Mouse (Mus musculus): ENCODE data around the gene Plcb4.
"Not testable (repeated sequence)": the region's sequence is repeated elsewhere in the genome, so short reads cannot be mapped to it uniquely, and the experiment has no call there.

The Plcb4 gene

DNA sequence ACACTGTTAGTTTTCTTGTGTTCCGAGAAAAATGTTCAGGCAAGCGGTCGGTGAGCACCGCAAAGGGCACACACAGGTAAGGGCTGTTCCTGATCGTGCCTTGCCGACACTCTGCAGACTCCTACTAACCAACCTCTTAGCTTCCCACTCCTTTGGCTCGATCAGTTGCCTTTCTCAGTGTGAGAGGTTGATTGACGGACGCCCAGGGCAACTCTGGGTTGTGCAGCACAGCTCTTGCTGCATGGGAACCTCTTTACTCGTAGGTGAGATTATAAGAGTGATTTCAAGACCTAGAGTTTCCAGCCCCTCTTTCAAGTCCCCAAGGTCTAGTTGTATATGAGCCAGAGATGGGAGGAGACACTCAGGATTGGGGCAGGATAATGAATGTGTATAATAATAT lies 230.0 kb downstream of the Plcb4 start:
- DNase-seq (ENCODE audit: low read depth, low spot score): no peak

DNA sequence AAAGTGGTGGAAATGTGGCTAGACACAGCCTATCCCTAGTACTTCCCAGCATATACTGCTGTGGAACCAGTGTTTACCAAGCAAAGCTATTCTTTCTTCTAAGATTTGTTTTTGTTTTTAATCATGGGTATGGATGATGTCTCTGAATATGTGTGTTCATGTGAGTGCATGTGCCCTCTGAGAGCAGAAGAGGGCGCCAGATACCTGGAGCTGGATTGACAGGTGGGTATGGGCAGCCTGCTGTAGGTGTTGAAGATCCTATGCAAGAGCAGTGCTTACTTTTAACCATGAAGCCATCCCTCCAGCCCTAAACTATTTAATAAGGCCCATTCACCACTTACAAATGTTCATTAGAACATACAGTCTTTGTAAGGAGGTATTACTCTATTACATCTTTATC lies 231.3 kb downstream of the Plcb4 start:
- no peak for DNase-seq (ENCODE audit: low read depth, low spot score)

DNA sequence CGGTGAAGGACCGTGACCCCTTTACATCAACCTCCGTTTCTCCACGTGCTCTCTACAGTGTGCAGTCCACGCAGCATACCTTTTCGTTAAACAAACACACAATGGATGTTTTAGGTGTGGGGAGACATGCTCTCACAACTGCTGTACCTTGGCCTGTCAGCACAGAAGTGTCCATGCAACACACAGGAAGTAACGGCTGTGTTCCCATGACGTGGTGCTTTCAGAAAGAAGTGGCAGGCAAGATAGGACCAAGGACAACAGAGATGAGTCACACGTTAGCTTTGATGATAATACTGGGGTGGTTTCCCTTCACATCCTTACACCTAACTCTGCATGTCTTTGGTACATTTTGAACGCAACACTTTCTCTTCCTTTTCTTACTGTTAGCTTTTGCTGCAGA lies 232.3 kb downstream of the Plcb4 start:
- DNase-seq (ENCODE audit: low read depth, low spot score): no peak

- no peak for DNase-seq (ENCODE audit: low read depth, low spot score)
These were observed 232.9 kb downstream of the Plcb4 start for GRCm38 (mm10) chr2:135891686-135892085.

- no peak for DNase-seq (ENCODE audit: low read depth, low spot score)
These were observed 235.8 kb downstream of the Plcb4 start for GRCm38 (mm10) chr2:135894582-135894981.

DNA sequence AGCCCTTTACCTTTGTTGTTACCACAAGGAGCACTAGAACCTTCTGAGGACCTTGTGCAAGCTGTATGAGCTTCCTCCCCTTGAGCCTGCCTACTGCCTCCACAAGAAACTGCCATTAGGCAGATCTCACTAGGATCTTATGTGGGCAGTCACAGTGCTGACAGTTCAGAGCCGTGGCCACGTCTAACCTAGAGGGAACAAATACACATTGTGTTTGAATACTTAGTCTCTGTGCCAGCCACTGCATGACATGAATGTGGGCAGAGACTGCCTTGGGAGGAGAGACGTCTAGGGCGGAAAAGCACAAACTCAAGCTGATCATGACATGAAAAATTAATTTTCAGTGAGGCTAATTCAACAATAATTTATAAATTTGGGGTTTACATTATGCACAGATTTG lies 239.2 kb downstream of the Plcb4 start:
- DNase-seq (ENCODE audit: low read depth, low spot score): no peak

DNA sequence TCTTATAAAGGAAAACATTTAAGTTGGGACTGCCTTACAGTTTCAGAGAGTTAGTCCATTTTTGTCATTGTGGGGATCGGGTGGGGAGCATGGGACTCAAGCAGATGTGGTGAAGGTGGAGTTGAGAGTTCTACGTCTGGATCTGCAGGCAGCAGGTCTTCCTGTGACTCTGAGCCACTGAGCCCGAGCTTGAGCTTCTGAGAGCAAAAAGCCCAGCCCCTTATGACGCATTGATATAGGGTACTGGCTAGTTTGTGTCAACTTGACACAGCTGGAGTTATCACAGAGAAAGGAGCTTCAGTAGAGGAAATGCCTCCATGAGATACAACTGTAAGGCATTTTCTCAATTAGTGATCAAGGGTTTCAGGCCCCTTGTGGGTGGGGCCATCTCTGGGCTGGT lies 241.1 kb downstream of the Plcb4 start:
- not testable (repeated sequence) for DNase-seq (ENCODE audit: low read depth, low spot score)

GRCm38 (mm10) chr2:135901015-135901414 lies 242.2 kb downstream of the Plcb4 start:
- DNase-seq (ENCODE audit: low read depth, low spot score): no peak

- no peak for DNase-seq (ENCODE audit: low read depth, low spot score)
These were observed 245.5 kb downstream of the Plcb4 start for GRCm38 (mm10) chr2:135904262-135904661.

DNA sequence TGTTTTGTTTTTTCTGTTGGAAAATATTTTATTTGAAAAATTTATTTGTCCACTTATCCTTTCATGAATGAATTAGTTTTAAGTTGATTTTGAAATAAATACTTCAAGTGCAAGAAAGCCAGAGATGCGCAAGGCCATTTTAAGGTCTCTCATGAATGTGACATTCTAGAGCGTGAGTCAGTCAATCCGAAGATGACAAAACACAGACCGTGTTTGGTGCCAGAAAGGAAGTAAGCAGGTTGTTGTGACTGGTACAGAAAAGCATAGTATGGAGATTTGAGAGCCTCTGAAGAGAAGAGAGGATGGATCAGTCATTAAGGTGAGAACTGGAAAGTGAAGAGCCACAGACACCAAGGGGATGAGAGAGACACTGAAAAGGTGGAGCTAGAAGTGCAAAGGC lies 246.0 kb downstream of the Plcb4 start:
- no peak for DNase-seq (ENCODE audit: low read depth, low spot score)

GRCm38 (mm10) chr2:135914343-135915261 lies 255.8 kb downstream of the Plcb4 start:
- DNase-seq (ENCODE audit: low read depth, low spot score): no peak

DNA sequence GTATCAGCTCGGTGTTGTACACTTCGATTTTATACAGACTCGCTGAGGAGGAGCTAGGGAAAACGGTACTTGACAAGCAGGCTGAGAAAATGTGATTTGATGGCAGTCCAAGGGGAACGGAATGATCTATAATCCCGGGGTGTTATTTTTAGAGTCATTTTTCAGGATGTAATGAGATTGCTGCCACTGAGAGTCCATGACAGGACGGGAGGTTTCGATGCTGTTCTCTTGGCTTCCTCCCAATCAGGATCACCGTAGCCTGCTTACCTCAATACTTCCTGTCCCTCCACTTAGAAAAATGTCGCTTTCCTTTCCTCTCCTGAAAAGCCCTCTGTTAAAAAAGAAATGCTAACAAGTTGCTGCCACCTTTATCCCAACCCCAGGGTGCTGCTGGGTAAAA lies 257.1 kb downstream of the Plcb4 start:
- DNase-seq (ENCODE audit: low read depth, low spot score): no peak

- DNase-seq (ENCODE audit: low read depth, low spot score): no peak
These were observed 258.2 kb downstream of the Plcb4 start for GRCm38 (mm10) chr2:135917000-135917399.

DNA sequence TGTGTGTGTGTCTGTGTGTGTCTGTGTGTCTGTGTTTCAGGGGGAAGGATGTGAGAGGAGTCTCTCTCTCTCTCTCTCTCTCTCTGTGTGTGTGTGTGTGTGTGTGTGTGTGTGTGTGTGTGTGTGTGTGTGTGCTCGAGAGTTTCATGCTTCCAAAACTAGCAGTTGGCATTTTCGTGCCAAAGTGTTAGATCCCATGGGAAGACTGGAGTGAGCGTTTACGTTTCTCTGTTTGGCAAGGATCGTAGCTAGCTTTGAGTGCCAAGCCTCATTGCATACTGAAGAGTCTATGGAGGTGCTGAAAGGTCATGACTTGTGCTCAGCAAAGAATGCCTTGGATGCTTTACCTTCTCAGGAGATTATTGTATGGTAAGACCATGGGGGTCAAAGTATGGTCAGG lies 259.3 kb downstream of the Plcb4 start:
- DNase-seq (ENCODE audit: low read depth, low spot score): no peak

DNA sequence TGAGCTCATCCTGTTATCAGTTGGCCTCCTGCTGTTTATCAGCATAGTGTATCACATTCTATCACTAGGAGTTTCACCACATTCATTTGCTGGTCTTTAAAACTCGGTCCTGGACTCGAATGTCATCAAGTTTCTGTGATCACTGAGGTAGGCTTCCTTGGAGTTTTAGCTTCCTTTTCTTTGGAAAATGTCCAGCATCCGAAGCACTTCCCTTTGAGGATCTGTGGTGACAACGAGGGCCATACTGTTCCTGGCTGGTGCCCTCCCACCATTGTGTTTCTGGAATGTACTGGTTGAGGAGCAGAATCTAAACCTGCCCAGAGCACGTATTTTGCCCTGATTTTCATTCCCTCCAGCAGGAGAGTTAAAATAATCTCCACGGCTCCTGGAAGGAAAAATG lies 260.8 kb downstream of the Plcb4 start:
- DNase-seq (ENCODE audit: low read depth, low spot score): no peak

DNA sequence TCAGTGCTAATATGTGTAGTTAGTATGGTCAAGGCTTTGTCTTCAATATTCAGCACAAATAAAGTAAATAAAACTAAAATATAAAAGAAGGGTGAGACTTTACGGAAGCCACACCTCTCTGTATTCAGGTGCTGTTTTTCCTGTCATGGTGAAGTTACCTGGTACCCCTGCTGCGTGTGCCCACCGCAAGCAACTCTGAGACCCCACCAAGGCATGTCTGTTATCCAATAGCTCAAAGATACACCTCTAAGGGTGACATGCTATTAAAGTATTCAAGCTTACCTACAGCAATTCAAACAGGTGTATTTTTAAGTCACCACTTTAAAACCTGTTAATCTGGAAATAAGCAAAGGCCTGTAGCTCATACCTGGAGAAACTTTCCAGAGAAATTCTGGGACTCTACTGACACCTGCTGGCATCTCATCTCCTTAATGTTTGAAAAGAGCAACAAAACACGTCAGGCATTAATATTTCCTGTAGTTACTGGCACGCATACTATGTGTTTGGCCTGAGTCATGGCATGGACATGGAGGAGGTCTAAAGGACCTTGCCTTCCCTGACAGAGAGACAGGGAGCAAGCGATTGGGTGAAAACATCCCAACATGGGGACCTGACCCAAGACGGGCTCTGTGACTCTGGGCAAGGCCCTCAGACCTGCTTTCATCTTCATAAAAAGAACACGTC lies 268.0 kb downstream of the Plcb4 start:
- DNase-seq (ENCODE audit: low read depth, low spot score): peak; percentile 22

DNA sequence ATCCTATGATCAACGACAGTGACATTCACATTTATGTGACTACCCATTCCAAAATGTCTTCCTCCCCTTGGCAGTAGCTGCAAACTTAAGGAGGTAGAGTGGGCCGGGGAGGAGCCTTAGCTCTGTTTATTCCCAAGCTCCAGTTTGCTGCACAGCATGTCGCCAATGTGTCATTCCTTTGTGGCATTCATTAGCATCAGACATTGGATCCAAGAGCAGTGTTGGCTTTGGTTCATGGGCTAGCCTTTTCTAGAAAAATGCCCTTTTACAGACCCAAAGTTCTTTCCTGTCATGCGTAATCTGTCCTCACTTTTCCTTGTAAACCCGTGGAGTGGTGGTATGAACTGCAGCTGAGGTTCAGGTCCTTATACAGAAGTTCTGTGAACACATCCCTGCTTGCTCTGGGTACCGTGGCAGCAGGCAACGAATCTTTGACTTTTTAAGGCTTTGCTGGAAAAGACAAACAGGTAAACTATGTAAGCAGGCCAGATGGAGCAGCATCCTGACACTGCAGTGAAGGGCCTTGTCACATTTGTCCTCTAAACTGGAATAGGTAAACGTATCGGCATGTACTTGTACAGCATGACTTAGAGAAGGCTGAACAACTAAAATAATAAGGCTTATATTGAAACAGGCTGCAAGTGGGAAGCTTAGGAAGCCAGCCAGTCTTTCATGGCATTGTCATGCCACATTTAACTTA lies 270.4 kb downstream of the Plcb4 start:
- DNase-seq (ENCODE audit: low read depth, low spot score): no peak

DNA sequence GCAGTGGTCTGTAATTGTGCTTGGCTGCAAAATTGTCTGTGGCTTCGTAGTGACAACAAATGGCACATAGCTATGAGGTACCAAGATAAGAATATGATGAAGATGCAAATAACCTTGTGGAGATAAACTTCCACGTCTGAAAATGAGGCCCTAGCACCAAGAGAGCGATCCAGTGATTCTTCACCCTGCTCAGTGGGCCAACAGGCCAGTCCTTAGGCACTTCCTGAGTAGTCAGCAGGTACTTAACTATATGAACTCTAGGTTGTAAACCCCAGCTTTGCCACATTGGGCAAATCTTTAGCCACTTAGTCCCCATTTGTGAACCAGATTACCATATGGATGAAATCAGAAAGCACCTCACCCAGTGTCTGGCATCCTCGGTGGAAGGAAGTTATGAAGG lies 271.9 kb downstream of the Plcb4 start:
- DNase-seq (ENCODE audit: low read depth, low spot score): no peak

DNA sequence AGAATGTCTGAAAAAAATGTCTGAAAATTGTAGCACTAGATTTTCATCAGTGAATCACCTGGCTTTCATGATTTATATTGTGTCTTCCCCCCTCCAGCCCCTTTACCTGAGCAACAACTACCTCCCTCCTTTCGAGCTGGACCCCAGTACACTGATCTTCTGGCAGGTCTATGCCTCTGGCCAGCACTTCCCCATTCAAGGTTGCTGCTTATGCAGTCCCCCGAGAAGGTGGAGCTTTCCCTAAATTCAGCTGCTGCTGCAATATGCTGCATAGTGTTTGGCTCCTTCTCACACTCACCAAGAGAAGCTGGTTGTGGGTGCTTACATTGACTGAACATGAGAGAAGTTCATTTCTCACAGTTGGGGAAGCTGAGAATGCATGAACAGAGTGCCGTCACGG lies 273.8 kb downstream of the Plcb4 start:
- no peak for DNase-seq (ENCODE audit: low read depth, low spot score)

- DNase-seq (ENCODE audit: low read depth, low spot score): no peak
These were observed 277.6 kb downstream of the Plcb4 start for GRCm38 (mm10) chr2:135936376-135936775.

DNA sequence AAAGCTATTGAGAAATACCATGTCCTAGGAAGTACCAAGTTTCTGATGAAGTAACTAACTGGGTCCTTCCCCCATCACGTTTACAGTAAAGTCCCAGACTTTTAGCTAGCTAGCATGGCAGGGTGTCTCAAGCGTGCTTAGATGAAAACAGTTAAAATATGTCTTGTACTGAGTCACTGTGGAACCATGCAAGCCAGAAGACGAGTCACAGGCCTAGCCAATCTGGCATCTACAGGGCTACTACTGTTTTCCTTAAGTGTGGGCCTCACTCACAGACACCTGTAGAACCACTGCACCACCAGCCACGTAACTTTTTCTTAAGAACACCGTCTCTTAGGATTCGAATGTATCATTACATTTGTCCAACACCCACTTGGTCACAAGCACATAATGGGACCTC lies 278.8 kb downstream of the Plcb4 start:
- DNase-seq (ENCODE audit: low read depth, low spot score): no peak

DNA sequence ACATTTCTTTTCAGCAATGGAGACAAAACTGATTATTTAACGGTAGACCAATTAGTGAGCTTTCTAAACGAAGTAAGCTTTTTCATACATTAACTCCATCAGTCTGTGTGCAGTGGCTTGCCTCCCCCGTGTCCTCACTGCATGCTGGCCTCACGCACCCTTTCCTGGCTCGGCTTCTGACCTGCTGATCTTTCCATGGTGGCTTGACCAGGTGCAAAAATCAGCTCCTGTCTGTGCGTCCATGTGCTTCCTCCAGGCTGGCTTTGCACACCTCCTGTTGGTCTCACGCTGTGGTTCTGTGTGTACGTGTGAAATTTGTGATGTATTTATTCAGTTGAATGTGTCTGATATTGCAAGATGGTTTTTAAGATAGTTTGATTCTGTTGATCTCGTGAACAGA lies 281.1 kb downstream of the Plcb4 start:
- no peak for DNase-seq (ENCODE audit: low read depth, low spot score)

Measured in embryo, embryonic 11.5 days (tissue).